Mouse (Mus musculus) hindbrain, embryonic 14.5 days (tissue): ENCODE results near the gene Clip2. TPM values are rescaled to one million over a fixed set of nuclear protein-coding genes. Genes with fewer than 3 reads are reported as not detected.
"Not testable (repeated sequence)": the region's sequence is repeated elsewhere in the genome, so short reads cannot be mapped to it uniquely, and the experiment has no call there.

Experiments used
- ATAC-seq: fragments of 200-750 bp; cut with Nextera tagmentation; 2 replicates; pipeline ENCODE4 v1.8.0; 2017; ENCODE audit warnings: moderate number of reproducible peaks, mild to moderate bottlenecking, moderate TSS enrichment, moderate library complexity; ENCODE audit not compliant: low FRiP score
- DNase-seq: peaks from one replicate; pipeline ENCODE4 v3.0.0-alpha.2; 2015; ENCODE audit warnings: low spot score
- H3K27ac ChIP-seq: fragments of 300-500 bp; sonication (generic); 2 replicates; pipeline ENCODE4 v1.5.1; 2014; ENCODE audit warnings: mild to moderate bottlenecking, moderate library complexity
- H3K27me3 ChIP-seq: fragments of 300-500 bp; sonication (generic); 2 replicates; pipeline ENCODE4 v1.6.1; 2014; ENCODE audit warnings: mild to moderate bottlenecking, low read length, mixed read lengths; ENCODE audit not compliant: control insufficient read depth, insufficient read depth
- H3K36me3 ChIP-seq: fragments of 300-500 bp; sonication (generic); replicated peaks from 2 replicates; pipeline ENCODE4 v1.6.1; 2014; ENCODE audit not compliant: control insufficient read depth, insufficient read depth
- H3K4me1 ChIP-seq: fragments of 300-500 bp; sonication (generic); replicated peaks from 2 replicates; pipeline ENCODE4 v1.6.1; 2014; ENCODE audit warnings: antibody characterized with exemption, low read length, mixed read lengths; ENCODE audit not compliant: control insufficient read depth, insufficient read depth
- H3K4me2 ChIP-seq: fragments of 300-500 bp; sonication (generic); replicated peaks from 2 replicates; pipeline ENCODE4 v1.6.1; 2014; ENCODE audit warnings: mild to moderate bottlenecking, moderate library complexity
- H3K4me3 ChIP-seq: fragments of 300-500 bp; sonication (generic); replicated peaks from 2 replicates; pipeline ENCODE4 v1.5.1; 2014; ENCODE audit warnings: mild to moderate bottlenecking, low read length
- H3K9ac ChIP-seq: fragments of 300-500 bp; sonication (generic); 2 replicates; pipeline ENCODE4 v1.6.1; 2014
- H3K9me3 ChIP-seq: fragments of 300-500 bp; sonication (generic); 2 replicates; pipeline ENCODE4 v1.6.1; 2016; ENCODE audit warnings: low read length; ENCODE audit not compliant: control insufficient read depth
- WGBS: fragments of 180-500 bp; shearing (Covaris S2); extraction: QIAGEN DNeasy Blood & Tissue Kit; methylation state at CpG from one replicate; pipeline ENCODE4 v1.1.7; 2014; 5-methylcytosine and 5-hydroxymethylcytosine counted together
- polyA plus RNA-seq: library from polyadenylated mRNA; unstranded; fragments of >200 nt; fragmentation: Nextera tagmentation; extraction: Ambion mirVana; gene quantifications from 2 replicates; pipeline ENCODE4 v1.2.1, GENCODE M21; 2014

Clip2 gene
- polyA plus RNA-seq, 1 experiment from 2014 or later = 16.8 TPM

DNA sequence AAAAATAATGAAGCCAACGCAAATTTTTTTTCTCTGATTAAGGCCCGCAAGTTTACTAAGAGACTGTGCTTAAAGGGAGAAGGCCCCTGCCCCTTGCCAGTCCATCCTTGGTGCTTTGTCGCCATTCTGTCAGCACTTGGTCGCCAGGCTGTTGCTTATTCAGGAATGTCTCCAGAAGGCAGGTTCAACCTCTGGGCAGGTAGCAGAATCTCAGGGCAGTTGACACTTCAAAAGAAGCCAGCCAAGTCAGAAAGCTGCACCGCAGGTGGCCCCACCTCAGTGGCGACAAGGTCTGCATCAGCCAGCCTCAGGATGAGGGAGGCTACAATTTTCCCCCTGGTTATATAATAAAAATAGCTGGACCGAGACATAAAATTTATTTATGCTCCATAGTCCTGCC lies 76.5 kb downstream of the Clip2 start:
- 85% methylated on average over 7 of the region's 7 CpGs for WGBS
- H3K9ac ChIP-seq, H3K4me2 ChIP-seq, H3K27ac ChIP-seq, H3K9me3 ChIP-seq, DNase-seq, ATAC-seq, H3K4me3 ChIP-seq, H3K36me3 ChIP-seq, H3K4me1 ChIP-seq, H3K27me3 ChIP-seq: not testable (repeated sequence)

- H3K4me1 ChIP-seq = no peaks in the 10 kb centered on the region
- H3K27me3 ChIP-seq = no peaks in the 10 kb centered on the region
- no peaks in the 10 kb centered on the region for H3K36me3 ChIP-seq
- DNase-seq (no peak), ATAC-seq (no peak)
- no peak overlapping the region for H3K9ac ChIP-seq
- H3K4me2 ChIP-seq = no peak overlapping the region
- no peak overlapping the region for H3K27ac ChIP-seq
- peaks cover 9% of the 10 kb centered on the region; the same call in 1 of the 2 replicates for H3K9me3 ChIP-seq
- H3K4me3 ChIP-seq = no peak overlapping the region
- WGBS = 95% methylated on average over 6 of the region's 6 CpGs
Observed at GRCm38 (mm10) chr5:134475006-134475605, 77.1 kb downstream of the Clip2 start.

GRCm38 (mm10) chr5:134473902-134474301 lies 78.3 kb downstream of the Clip2 start:
- WGBS = 93% methylated on average over 2 of the region's 2 CpGs
- Histone ChIP-seq H3K4me1 (no peaks in the 10 kb centered on the region), H3K36me3 (no peaks in the 10 kb centered on the region), H3K4me3 (no peak overlapping the region), H3K27ac (no peak overlapping the region), H3K4me2 (no peak overlapping the region), H3K27me3 (no peaks in the 10 kb centered on the region), H3K9me3 (peaks cover 9% of the 10 kb centered on the region; the same call in 1 of the 2 replicates), H3K9ac (no peak overlapping the region)
- no peak for ATAC-seq
- no peak for DNase-seq

GRCm38 (mm10) chr5:134470538-134471169 lies 81.6 kb downstream of the Clip2 start:
- H3K27ac ChIP-seq = no peak overlapping the region
- H3K36me3 ChIP-seq = no peaks in the 10 kb centered on the region
- peaks cover 9% of the 10 kb centered on the region; the same call in 1 of the 2 replicates for H3K9me3 ChIP-seq
- ATAC-seq (no peak), DNase-seq (no peak)
- H3K4me1 ChIP-seq = peaks cover 11% of the 10 kb centered on the region; the same call in 1 of the 2 replicates
- H3K9ac ChIP-seq = no peak overlapping the region
- no peaks in the 10 kb centered on the region for H3K27me3 ChIP-seq
- H3K4me2 ChIP-seq = no peak overlapping the region
- 80% methylated on average over 8 of the region's 8 CpGs for WGBS
- no peak overlapping the region for H3K4me3 ChIP-seq

DNA sequence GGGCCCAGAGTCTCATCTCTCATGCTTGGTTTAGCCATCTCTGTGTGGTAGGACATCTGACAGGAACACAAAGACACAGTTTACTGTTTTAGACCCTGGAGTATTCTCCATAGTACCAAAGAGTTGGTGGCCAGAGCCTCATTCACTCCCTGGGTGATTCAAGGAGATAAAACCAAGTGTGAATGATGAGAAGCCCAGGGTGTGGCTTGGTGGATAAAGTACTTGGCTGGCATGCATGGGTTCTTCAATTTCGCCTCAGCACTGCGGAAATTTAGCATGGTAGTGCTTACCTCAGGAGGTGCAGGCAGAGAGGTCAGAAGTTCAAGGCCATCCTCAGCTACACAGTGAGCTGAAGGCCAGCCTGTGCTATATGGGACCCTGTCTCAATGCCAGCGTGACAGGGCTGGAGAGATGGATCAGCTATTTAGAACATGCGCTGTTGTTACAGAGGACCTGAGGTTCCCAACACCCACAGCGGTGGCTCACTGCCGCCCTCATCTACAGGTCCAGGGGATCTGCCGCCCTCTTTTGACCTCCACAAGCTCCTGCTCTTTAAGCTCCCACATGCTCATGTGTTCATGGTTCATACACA lies 82.6 kb downstream of the Clip2 start:
- H3K36me3 ChIP-seq = no peaks in the 10 kb centered on the region

DNA sequence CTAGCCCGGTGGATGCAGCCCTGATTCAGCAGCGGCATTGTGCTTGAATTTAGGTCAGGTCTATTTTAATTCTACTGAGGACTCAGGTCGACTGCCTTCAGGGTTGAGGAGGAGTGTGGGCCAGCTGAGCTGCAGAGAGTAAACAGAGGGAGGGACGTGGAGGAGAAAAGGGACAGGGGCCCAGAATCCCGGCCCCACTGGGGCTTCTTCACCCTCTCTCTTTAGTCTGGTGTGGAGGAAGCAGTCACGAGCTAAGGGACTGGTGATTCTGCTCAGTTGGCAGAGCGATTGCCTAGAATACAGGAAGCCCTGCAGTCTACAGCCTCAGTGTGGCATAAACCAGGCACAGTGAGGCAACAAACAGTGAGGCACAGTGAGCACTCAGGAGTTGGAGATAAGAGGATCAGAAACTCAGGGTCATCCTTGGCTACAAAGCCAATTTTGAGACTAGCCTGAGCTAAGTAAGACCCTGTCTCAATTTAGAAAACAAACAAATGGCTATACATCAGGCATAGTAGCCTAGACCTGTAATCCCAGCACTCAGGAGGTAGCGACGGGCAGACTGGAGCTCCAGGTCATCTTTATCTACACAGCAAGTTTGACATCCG lies 84.0 kb downstream of the Clip2 start:
- Histone ChIP-seq H3K36me3 (no peaks in the 10 kb centered on the region), H3K27ac (0 out of 2 replicates have a peak overlapping the region, but pooled peaks have one; percentile 34), H3K9me3 (no peaks in the 10 kb centered on the region), H3K4me2 (no peak overlapping the region), H3K27me3 (no peaks in the 10 kb centered on the region), H3K4me1 (peaks cover 11% of the 10 kb centered on the region; the same call in 1 of the 2 replicates), H3K9ac (no peak overlapping the region), H3K4me3 (no peak overlapping the region)
- DNase-seq = no peak
- WGBS = 65% methylated on average over 10 of the region's 10 CpGs
- ATAC-seq = no peak

More for the DNA sequence above, 82.6 kb downstream of the Clip2 start:
- H3K27me3 ChIP-seq = no peaks in the 10 kb centered on the region
- ATAC-seq (no peak), DNase-seq (no peak)
- H3K9ac ChIP-seq = no peak overlapping the region
- no peaks in the 10 kb centered on the region for H3K9me3 ChIP-seq
- WGBS = 86% methylated on average over 7 of the region's 7 CpGs
- H3K4me3 ChIP-seq = no peak overlapping the region
- H3K4me1 ChIP-seq = peaks cover 11% of the 10 kb centered on the region; the same call in 1 of the 2 replicates
- no peak overlapping the region for H3K4me2 ChIP-seq
- no peak overlapping the region for H3K27ac ChIP-seq

- no peak overlapping the region for H3K4me3 ChIP-seq
- peak overlapping the region; percentile 23 for H3K4me2 ChIP-seq
- H3K9me3 ChIP-seq = no peaks in the 10 kb centered on the region
- WGBS = 57% methylated on average over 8 of the region's 8 CpGs
- 0 out of 2 replicates have a peak, but pooled peaks have one; percentile 21 for ATAC-seq
- H3K4me1 ChIP-seq = peaks cover 11% of the 10 kb centered on the region; the same call in 1 of the 2 replicates
- H3K36me3 ChIP-seq = no peaks in the 10 kb centered on the region
- no peak for DNase-seq
- H3K27me3 ChIP-seq = no peaks in the 10 kb centered on the region
- peak overlapping the region; percentile 66; the same call in 1 of the 2 replicates for H3K27ac ChIP-seq
- no peak overlapping the region for H3K9ac ChIP-seq
Observed at GRCm38 (mm10) chr5:134467030-134467549, 85.1 kb downstream of the Clip2 start.

DNA sequence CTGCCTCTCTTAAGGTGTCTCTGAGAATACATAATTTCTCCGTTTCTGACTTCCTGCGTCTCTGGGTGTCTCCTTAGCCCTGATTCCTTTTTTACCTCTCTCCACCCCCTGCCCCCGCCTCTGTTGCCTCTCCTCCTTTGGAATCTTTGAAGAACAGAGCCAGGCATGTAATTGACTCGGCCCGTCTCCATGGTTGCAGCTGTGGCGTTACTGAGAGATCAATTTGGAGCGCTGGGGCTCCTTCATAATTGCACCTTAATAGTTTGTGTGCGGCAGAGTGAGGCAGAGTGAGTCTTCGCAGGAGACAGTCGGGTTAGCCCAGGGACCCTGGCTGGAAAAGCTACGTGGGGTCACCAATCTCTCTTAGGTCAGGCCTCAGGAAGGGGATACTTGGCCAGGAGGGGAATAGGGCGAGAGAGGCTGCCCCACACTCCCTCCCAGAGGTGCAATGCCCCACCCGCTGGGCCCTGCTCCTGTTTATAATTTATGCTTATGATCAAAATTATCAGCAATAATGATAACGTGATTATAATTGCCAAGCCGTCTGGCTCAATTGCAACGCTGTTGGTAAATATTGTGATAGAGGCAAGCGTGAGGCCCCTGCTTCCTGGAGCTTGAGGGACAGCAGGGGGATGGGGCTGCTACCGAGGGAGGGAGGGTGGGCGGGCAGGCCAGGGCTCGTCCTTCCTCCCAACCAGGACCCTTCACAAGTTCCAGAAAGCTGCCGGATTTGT lies 85.8 kb downstream of the Clip2 start:
- H3K27me3 ChIP-seq = no peaks in the 10 kb centered on the region
- WGBS = 10% methylated on average over 21 of the region's 21 CpGs

More for the DNA sequence above, 85.8 kb downstream of the Clip2 start:
- ATAC-seq (peak; percentile 40; the same call in 1 of the 2 replicates), DNase-seq (peak; percentile 36)
- no peaks in the 10 kb centered on the region for H3K36me3 ChIP-seq
- H3K4me1 ChIP-seq = peaks cover 11% of the 10 kb centered on the region; the same call in 1 of the 2 replicates
- peak overlapping the region; percentile 1; the same call in 1 of the 2 replicates for H3K9ac ChIP-seq
- H3K4me3 ChIP-seq = no peak overlapping the region
- peak overlapping the region; percentile 66 for H3K27ac ChIP-seq
- H3K4me2 ChIP-seq = peak overlapping the region; percentile 23
- no peaks in the 10 kb centered on the region for H3K9me3 ChIP-seq
